Mouse (Mus musculus): ENCODE measurements around the gene Zfp385c.

The Zfp385c gene

GRCm38 (mm10) chr11:100613241-100613640, 79.0 kb downstream of the Zfp385c start:
- CTCF ChIA-PET = interaction anchor here in 1 of 4 experiments (1.7 to 2.5 kb wide), 2 partner anchors 10 to 14 kb away, joined by 5 to 8 read pairs; no protein-coding TSS in a partner anchor
- POLR2A ChIA-PET = interaction anchor here in 3 of 4 experiments (0.5 to 10.7 kb wide), 21 partner anchors 8 to 564 kb away, joined by 3 to 107 read pairs (median 3); partner anchors contain the start of genes Acly (in 2 of the 3), Jup (in 1 of the 3) and Stat3 (in 1 of the 3)

GRCm38 (mm10) chr11:100611627-100612026, 80.6 kb downstream of the Zfp385c start:
- POLR2A ChIA-PET = interaction anchor here (0.6 to 10.7 kb wide), 28 partner anchors 6 to 1191 kb away, joined by 3 to 107 read pairs (median 4); partner anchors contain the start of genes Acly (in 3 of the 4), Dnajc7 (in 2 of the 4), Nkiras2 (in 2 of the 4) and Ghdc (in 1 of the 4)
- CTCF ChIA-PET = interaction anchor here in 3 of 4 experiments (0.5 to 2.5 kb wide), 12 partner anchors 12 to 715 kb away, joined by 3 to 9 read pairs (median 4); partner anchors contain the start of gene Hspb9 (in 1 of the 3)

GRCm38 (mm10) chr11:100609997-100610680, 82.1 kb downstream of the Zfp385c start:
- POLR2A ChIA-PET = interaction anchor here in 2 of 4 experiments (0.6 to 10.7 kb wide), 13 partner anchors 7 to 125 kb away, joined by 3 to 107 read pairs (median 6); partner anchors contain the start of genes Dnajc7 (in 2 of the 2), Nkiras2 (in 2 of the 2), Acly (in 1 of the 2) and Cnp (in 1 of the 2)
- CTCF ChIA-PET = interaction anchor here in 3 of 4 experiments (0.5 to 1.2 kb wide), 3 partner anchors 8 to 12 kb away, joined by 3 to 6 read pairs (median 3); partner anchors contain the start of genes Dnajc7 (in 1 of the 3) and Nkiras2 (in 1 of the 3)

GRCm38 (mm10) chr11:100609355-100609996, 82.8 kb downstream of the Zfp385c start:
- ChIA-PET CTCF (interaction anchor here in 1 of 4 experiments (1.2 kb wide), 1 partner anchor 13 kb away, joined by 3 read pairs; no protein-coding TSS in a partner anchor), POLR2A (interaction anchor here in 2 of 4 experiments (0.6 to 10.7 kb wide), 13 partner anchors 8 to 89 kb away, joined by 3 to 107 read pairs (median 6); partner anchors contain the start of genes Dnajc7 (in 2 of the 2), Nkiras2 (in 2 of the 2), Acly (in 1 of the 2) and Cnp (in 1 of the 2))

GRCm38 (mm10) chr11:100608796-100609195, 83.5 kb downstream of the Zfp385c start:
- CTCF ChIA-PET = interaction anchor here in 1 of 4 experiments (0.8 kb wide), 1 partner anchor 37 kb away, joined by 3 read pairs; no protein-coding TSS in a partner anchor
- POLR2A ChIA-PET = interaction anchor here in 3 of 4 experiments (1.0 to 10.7 kb wide), 11 partner anchors 9 to 98 kb away, joined by 3 to 107 read pairs (median 4); partner anchors contain the start of genes Dnajc7 (in 2 of the 3), Nkiras2 (in 2 of the 3), Acly (in 1 of the 3) and Cnp (in 1 of the 3)

- CTCF ChIA-PET = interaction anchor here in 3 of 4 experiments (0.6 kb wide), 5 partner anchors 12 to 450 kb away, joined by 3 to 7 read pairs (median 3); partner anchors contain the start of genes Klhl11 (in 1 of the 3), Nkiras2 (in 1 of the 3) and Stat3 (in 1 of the 3)
- POLR2A ChIA-PET = interaction anchor here (0.6 to 10.7 kb wide), 20 partner anchors 8 to 224 kb away, joined by 3 to 107 read pairs (median 3); partner anchors contain the start of genes Dnajc7 (in 2 of the 4), Nkiras2 (in 2 of the 4), Acly (in 1 of the 4) and Dhx58 (in 1 of the 4)
These were observed 85.1 kb downstream of the Zfp385c start for GRCm38 (mm10) chr11:100607121-100607520.

- CTCF ChIA-PET = interaction anchor here in 3 of 4 experiments (0.6 to 1.7 kb wide), 6 partner anchors 14 to 89 kb away, joined by 3 to 5 read pairs (median 4); partner anchors contain the start of gene Dnajc7 (in 2 of the 3)
- POLR2A ChIA-PET = interaction anchor here (0.5 to 10.7 kb wide), 23 partner anchors 8 to 133 kb away, joined by 3 to 107 read pairs (median 4); partner anchors contain the start of genes Acly (in 3 of the 4), Dnajc7 (in 3 of the 4), Nkiras2 (in 3 of the 4) and Rab5c (in 1 of the 4)
These were observed 86.8 kb downstream of the Zfp385c start for GRCm38 (mm10) chr11:100605451-100605850.

GRCm38 (mm10) chr11:100604321-100605005, 87.8 kb downstream of the Zfp385c start:
- CTCF ChIA-PET = interaction anchor here (0.7 to 1.8 kb wide), 9 partner anchors 12 to 623 kb away, joined by 3 to 7 read pairs (median 4); partner anchors contain the start of gene Dnajc7 (in 1 of the 4)
- POLR2A ChIA-PET = interaction anchor here (0.6 to 10.7 kb wide), 23 partner anchors 9 to 655 kb away, joined by 3 to 107 read pairs (median 5); partner anchors contain the start of genes Dnajc7 (in 3 of the 4), Nkiras2 (in 3 of the 4), Acly (in 2 of the 4) and Rab5c (in 1 of the 4)

- ChIA-PET CTCF (interaction anchor here in 2 of 4 experiments (0.7 to 1.8 kb wide), 3 partner anchors 16 to 23 kb away, joined by 3 to 6 read pairs (median 3); partner anchors contain the start of gene Dnajc7 (in 1 of the 2)), POLR2A (interaction anchor here in 3 of 4 experiments (1.1 to 10.7 kb wide), 12 partner anchors 9 to 174 kb away, joined by 3 to 107 read pairs (median 6); partner anchors contain the start of genes Dnajc7 (in 2 of the 3), Nkiras2 (in 2 of the 3) and Rab5c (in 1 of the 3))
These were observed 88.4 kb downstream of the Zfp385c start for GRCm38 (mm10) chr11:100603813-100604212.

- POLR2A ChIA-PET = interaction anchor here in 3 of 4 experiments (1.1 to 10.7 kb wide), 10 partner anchors 9 to 173 kb away, joined by 3 to 107 read pairs (median 9); partner anchors contain the start of genes Dnajc7 (in 1 of the 3) and Nkiras2 (in 1 of the 3)
- CTCF ChIA-PET = interaction anchor here in 2 of 4 experiments (1.8 to 2.5 kb wide), 2 partner anchors 24 kb away, joined by 5 to 6 read pairs; no protein-coding TSS in a partner anchor
These were observed 89.1 kb downstream of the Zfp385c start for GRCm38 (mm10) chr11:100603155-100603554.

- POLR2A ChIA-PET = interaction anchor here in 3 of 4 experiments (0.6 to 4.1 kb wide), 19 partner anchors 9 to 185 kb away, joined by 3 to 34 read pairs (median 4); partner anchors contain the start of genes Acly (in 1 of the 3), Dhx58 (in 1 of the 3), Nkiras2 (in 1 of the 3) and Ttc25 (in 1 of the 3)
These were observed 90.9 kb downstream of the Zfp385c start for GRCm38 (mm10) chr11:100601372-100601771.

GRCm38 (mm10) chr11:100598074-100598473, 94.2 kb downstream of the Zfp385c start:
- ChIA-PET POLR2A (interaction anchor here in 2 of 4 experiments (0.6 to 8.3 kb wide), 6 partner anchors 10 to 278 kb away, joined by 3 to 107 read pairs (median 4); partner anchors contain the start of genes Acly (in 1 of the 2), Dnajc7 (in 1 of the 2), Eif1 (in 1 of the 2) and Jup (in 1 of the 2)), CTCF (no interaction called here)

More at GRCm38 (mm10) chr11:100601372-100601771, 90.9 kb downstream of the Zfp385c start:
- CTCF ChIA-PET = interaction anchor here in 1 of 4 experiments (0.5 to 2.5 kb wide), 2 partner anchors 26 to 436 kb away, joined by 4 to 5 read pairs; no protein-coding TSS in a partner anchor

- ChIA-PET POLR2A (interaction anchor here in 3 of 4 experiments (0.5 to 8.3 kb wide), 11 partner anchors 9 to 126 kb away, joined by 3 to 107 read pairs (median 5); partner anchors contain the start of genes Acly (in 1 of the 3) and Nkiras2 (in 1 of the 3)), CTCF (no interaction called here)
These were observed 96.7 kb downstream of the Zfp385c start for GRCm38 (mm10) chr11:100595533-100595932.

GRCm38 (mm10) chr11:100594608-100595007, 97.6 kb downstream of the Zfp385c start:
- ChIA-PET CTCF (interaction anchor here in 2 of 4 experiments (0.5 to 1.0 kb wide), 3 partner anchors 39 to 197 kb away, joined by 4 to 6 read pairs (median 5); partner anchors contain the start of genes Jup (in 1 of the 2) and Kat2a (in 1 of the 2)), POLR2A (interaction anchor here (0.6 to 8.3 kb wide), 15 partner anchors 9 to 212 kb away, joined by 3 to 107 read pairs (median 4); partner anchors contain the start of genes Acly (in 2 of the 4) and Nkiras2 (in 1 of the 4))

GRCm38 (mm10) chr11:100592346-100593046, 99.8 kb downstream of the Zfp385c start:
- ChIA-PET POLR2A (interaction anchor here (0.6 to 8.3 kb wide), 15 partner anchors 9 to 65 kb away, joined by 3 to 107 read pairs (median 3); partner anchors contain the start of genes Acly (in 1 of the 4), Dnajc7 (in 1 of the 4) and Nkiras2 (in 1 of the 4)), CTCF (interaction anchor here in 2 of 4 experiments (0.6 to 0.9 kb wide), 3 partner anchors 12 to 54 kb away, joined by 3 to 6 read pairs (median 3); no protein-coding TSS in a partner anchor)
